Mouse (Mus musculus): ENCODE data around the gene Gm9970.

Gene Gm9970

GRCm38 (mm10) chr5:31195671-31196070 lies 45.4 kb downstream of the Gm9970 start:
- no peak for DNase-seq (ENCODE audit: low spot score in 2 of 2)

DNA sequence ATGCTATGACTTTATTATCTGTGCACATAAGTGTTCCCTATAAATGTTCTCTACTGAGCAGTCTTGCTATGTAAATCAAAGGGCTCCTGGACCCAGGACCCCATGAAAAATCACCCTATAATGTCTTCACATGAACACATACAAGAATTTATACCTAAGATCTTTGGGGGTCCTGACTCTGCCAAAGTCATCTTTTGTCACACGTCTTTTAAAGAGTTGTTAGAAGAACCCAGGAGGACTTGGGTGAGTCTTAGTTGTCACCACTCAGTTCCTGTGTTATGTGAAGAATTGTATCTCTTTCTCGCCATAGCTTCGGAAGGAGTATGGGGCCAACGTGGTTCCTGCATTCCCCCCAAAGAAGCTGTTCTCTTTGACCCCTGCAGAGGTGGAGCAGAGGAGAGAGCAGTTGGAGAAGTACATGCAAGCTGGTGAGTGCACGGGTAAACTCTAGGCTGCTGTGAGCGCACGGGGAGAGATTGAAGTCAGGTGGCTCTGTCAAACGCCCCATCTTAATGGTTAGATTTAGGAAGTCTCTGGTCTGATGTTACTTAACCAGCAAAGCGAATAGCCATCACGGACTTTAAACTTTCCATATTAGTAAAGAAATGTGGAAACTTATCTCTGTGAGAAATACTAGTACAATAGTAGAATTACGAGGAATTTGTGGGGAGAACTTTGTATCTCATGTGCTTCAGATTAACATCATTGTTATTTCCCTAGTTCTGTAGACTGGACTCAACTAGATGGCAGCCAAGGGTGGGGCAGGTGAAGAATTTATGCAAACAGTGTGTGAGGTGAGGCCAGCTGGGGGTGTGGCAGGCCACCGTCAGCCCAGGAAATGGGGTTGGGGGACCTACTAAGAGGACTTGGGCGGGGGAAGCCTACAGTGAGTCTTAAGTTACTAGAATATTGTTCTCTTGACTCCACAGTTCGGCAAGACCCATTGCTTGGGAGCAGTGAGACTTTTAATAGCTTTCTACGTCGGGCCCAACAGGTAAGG lies 46.2 kb downstream of the Gm9970 start:
- no peak for DNase-seq (ENCODE audit: low spot score in 2 of 2)

DNA sequence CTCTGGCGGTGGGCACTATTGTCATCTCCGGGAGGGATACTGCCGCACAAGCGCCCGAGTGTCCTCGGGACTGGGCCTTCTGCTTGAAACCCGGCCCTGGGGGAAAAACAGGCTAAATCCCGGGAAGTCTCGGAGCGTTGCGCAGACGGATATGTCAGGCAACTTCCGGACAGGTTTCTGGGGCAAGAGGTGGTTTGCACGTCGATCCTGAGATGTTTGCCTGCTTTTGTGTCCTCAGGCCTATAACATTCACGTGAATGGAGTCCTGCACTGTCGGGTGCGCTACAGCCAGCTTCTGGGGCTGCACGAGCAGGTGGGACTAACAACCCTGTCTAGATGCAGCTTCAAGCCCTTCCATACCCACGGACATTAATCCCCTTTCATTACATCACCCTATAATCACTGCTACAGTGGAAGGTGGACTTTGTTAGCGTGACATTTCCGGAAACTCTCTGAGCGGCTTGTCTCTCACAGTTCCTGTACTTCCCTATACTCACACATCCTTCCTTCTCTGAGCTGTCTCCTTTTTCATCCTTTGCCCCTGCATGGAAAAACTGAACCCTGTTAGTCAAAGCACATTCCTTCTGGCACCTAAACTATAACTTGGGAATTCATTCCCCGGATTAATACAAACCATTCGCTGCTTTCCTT lies 47.3 kb downstream of the Gm9970 start:
- DNase-seq (ENCODE audit: low spot score in 2 of 2), result no peak

DNA sequence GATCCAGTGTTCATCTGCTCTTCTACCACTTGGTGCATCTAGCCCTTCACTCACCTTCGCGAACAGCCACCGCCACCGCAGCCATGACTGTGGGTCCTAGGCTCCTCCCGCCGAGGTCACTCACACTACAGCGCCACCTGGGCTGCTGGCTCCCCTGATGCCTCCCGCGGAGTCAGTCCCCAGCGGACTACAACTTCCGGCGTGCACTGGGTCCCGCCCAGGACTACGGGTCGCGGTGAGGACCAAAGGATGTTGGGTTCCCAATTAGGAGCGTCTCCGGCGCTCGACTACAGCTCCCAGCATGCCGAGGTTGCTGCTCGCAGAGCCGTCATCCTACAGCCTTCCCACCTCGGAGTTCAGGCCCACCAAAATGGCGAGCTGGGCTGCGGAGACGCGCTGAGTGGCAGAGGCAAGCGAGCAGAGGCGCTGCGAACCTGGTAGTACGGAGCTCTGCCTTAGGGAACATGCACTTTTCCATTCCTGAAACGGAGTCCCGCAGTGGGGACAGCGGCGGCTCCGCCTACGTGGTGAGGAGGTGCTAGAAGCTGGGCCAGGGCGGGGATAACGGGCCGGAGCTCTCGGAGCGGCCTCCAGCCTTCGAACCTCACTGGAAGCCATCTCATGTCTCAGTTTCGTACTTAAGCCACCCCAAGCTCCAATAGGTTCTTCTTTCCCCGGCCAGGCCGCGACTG lies 47.9 kb downstream of the Gm9970 start, which contains the start of the genes Snx17 and Eif2b4:
Gene Snx17, plus strand, starts transcription at position 289 of the 692 bp plus-strand sequence.
Gene Eif2b4, minus strand, starts transcription at position 492 of the 692 bp plus-strand sequence.
- DNase-seq (ENCODE audit: low spot score in 2 of 2), result peak; percentile 98 to 99

- no peak for DNase-seq (ENCODE audit: low spot score in 2 of 2)
Measured at GRCm38 (mm10) chr5:31192045-31192938, 48.7 kb downstream of the Gm9970 start.

All from urinary bladder, postnatal 4 days (tissue).